Comparison of ENCODE assay signal across 12 mouse cellular contexts in the genomic region with DNA sequence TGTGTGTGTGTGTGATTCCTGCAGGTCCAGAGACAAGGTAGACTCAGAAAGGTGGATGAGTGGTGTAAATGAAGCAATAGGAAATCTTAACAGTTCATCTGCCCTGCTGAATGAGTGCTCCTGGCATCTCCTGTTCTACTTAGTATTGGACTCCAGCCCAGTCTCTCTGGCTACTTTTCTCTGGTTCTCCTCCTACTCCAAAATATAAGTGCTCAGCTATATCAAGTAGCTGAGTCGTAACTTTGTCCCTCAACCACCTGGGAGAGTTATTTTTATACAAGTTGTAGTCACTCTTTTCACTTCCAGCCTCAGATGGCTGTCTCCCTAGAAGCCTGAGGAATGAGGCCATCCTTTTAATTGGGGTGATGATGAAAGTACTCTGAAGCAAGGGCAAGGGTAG. TPM values are rescaled to one million over a fixed set of nuclear protein-coding genes. Genes with fewer than 3 reads are reported as not detected.
DNase-seq lines count a peak whose midpoint lies in the region; ATAC-seq and TF ChIP-seq lines count a peak whose summit lies in the region.
"Had no signal": no experiment of that assay in that cellular context is flagged by ENCODE, and none has a peak within 500 bp of the region (broad histone marks: within the 10 kb centered on the region; RNA-seq: fewer than 3 reads in every experiment).

No protein-coding gene starts in this region.

- no peak overlapping the region for H3K9ac ChIP-seq in kidney, postnatal 0 days (ENCODE audit: low read depth, low read length)
- H3K9ac ChIP-seq in limb, embryonic 14.5 days (ENCODE audit: low read depth, low read length, severe bottlenecking) = no peak overlapping the region
- no peak overlapping the region for H3K9ac ChIP-seq in neural tube, embryonic 15.5 days (replicated peaks)
- H3K9ac ChIP-seq: forebrain, embryonic 12.5 days; heart, embryonic 13.5 days had no signal

- TF ChIP-seq CTCF in kidney, postnatal 0 days (IDR thresholded peaks at IDR 0.05; ENCODE audit: low read depth) = no peak

- H3K27me3 ChIP-seq in kidney, postnatal 0 days (ENCODE audit: insufficient read depth, low read length) = no peaks in the 10 kb centered on the region
- no peaks in the 10 kb centered on the region for H3K27me3 ChIP-seq in limb, embryonic 14.5 days (ENCODE audit: control insufficient read depth, insufficient read depth, low read length)
- no peaks in the 10 kb centered on the region for H3K27me3 ChIP-seq in neural tube, embryonic 15.5 days (replicated peaks)
- H3K27me3 ChIP-seq: forebrain, embryonic 12.5 days; heart, embryonic 13.5 days; megakaryocyte, embryonic 14.5 days had no signal

- no peak for DNase-seq in cerebellum, adult 11 months
- DNase-seq in kidney, postnatal 0 days (ENCODE audit: low spot score) = peak; percentile 21
- no peak for DNase-seq in kidney, adult 8-10 months
- peak; percentile 81 for DNase-seq in Muller cell, postnatal 12 days (ENCODE audit: inconsistent ontology term)
- peak; percentile 71 for DNase-seq in limb, embryonic 14.5 days (ENCODE audit: low spot score)
- no peak for DNase-seq in ovary, postnatal 10 days (ENCODE audit: low spot score)
- DNase-seq: thymus, postnatal 36 days had no signal

- no peaks in the 10 kb centered on the region for H3K9me3 ChIP-seq in kidney, postnatal 0 days (replicated peaks; ENCODE audit: low read length)
- no peaks in the 10 kb centered on the region for H3K9me3 ChIP-seq in limb, embryonic 14.5 days (ENCODE audit: control insufficient read depth, low read length)
- H3K9me3 ChIP-seq in neural tube, embryonic 15.5 days (replicated peaks) = no peaks in the 10 kb centered on the region
- H3K9me3 ChIP-seq: forebrain, embryonic 12.5 days; heart, embryonic 13.5 days; megakaryocyte, embryonic 14.5 days had no signal

- no peak overlapping the region for H3K27ac ChIP-seq in kidney, postnatal 0 days
- no peak overlapping the region for H3K27ac ChIP-seq in limb, embryonic 14.5 days (replicated peaks; ENCODE audit: low read depth, low read length)
- no peak overlapping the region for H3K27ac ChIP-seq in neural tube, embryonic 15.5 days (replicated peaks)
- H3K27ac ChIP-seq: forebrain, embryonic 12.5 days; heart, embryonic 13.5 days had no signal

- no peaks in the 10 kb centered on the region for H3K36me3 ChIP-seq in kidney, postnatal 0 days (ENCODE audit: insufficient read depth, low read length)
- no peaks in the 10 kb centered on the region for H3K36me3 ChIP-seq in limb, embryonic 14.5 days (ENCODE audit: control insufficient read depth, insufficient read depth, low read length)
- H3K36me3 ChIP-seq in neural tube, embryonic 15.5 days = peaks cover 13% of the 10 kb centered on the region
- H3K36me3 ChIP-seq: forebrain, embryonic 12.5 days; heart, embryonic 13.5 days had no signal

- ATAC-seq in cerebellum, adult (ENCODE audit: insufficient number of reproducible peaks, low FRiP score, low TSS enrichment) = peak; percentile 36; the same call in 1 of the 2 replicates
- ATAC-seq in kidney, postnatal 0 days (replicated peaks; ENCODE audit: low FRiP score, low read depth) = no peak
- ATAC-seq in limb, embryonic 14.5 days (ENCODE audit: low FRiP score, low read depth) = no peak
- no peak for ATAC-seq in neural tube, embryonic 15.5 days (ENCODE audit: low FRiP score)

- WGBS in kidney, postnatal 0 days = 31% methylated on average over 1 of the region's 1 CpGs
- WGBS in limb, embryonic 14.5 days = 19% methylated on average over 1 of the region's 1 CpGs
- 79% methylated on average over 1 of the region's 1 CpGs for WGBS in neural tube, embryonic 15.5 days

- no peaks in the 10 kb centered on the region for H3K4me1 ChIP-seq in kidney, postnatal 0 days (replicated peaks; ENCODE audit: insufficient read depth, low read length)
- peaks cover 16% of the 10 kb centered on the region for H3K4me1 ChIP-seq in limb, embryonic 14.5 days (ENCODE audit: control insufficient read depth, insufficient read depth, low read length)
- 0 out of 2 replicates have a peak, but pooled peaks cover 3% of the 10 kb centered on the region for H3K4me1 ChIP-seq in neural tube, embryonic 15.5 days
- H3K4me1 ChIP-seq: forebrain, embryonic 12.5 days had no signal

- TF ChIP-seq POLR2A in limb, embryonic 14.5 days (IDR thresholded peaks at IDR 0.05; ENCODE audit: borderline replicate concordance, extremely low read depth, insufficient read depth, insufficient read length) = no peak

- H3K4me2 ChIP-seq in kidney, postnatal 0 days (ENCODE audit: low read length) = no peak overlapping the region
- no peak overlapping the region for H3K4me2 ChIP-seq in limb, embryonic 14.5 days (replicated peaks; ENCODE audit: low read depth, low read length, severe bottlenecking)
- no peak overlapping the region for H3K4me2 ChIP-seq in neural tube, embryonic 15.5 days
- H3K4me2 ChIP-seq: forebrain, embryonic 12.5 days; heart, embryonic 13.5 days had no signal

- no peak overlapping the region for H3K4me3 ChIP-seq in kidney, postnatal 0 days (replicated peaks; ENCODE audit: low read depth, low read length)
- no peak overlapping the region for H3K4me3 ChIP-seq in limb, embryonic 14.5 days (replicated peaks; ENCODE audit: low read length)
- no peak overlapping the region for H3K4me3 ChIP-seq in neural tube, embryonic 15.5 days (replicated peaks)
- H3K4me3 ChIP-seq: forebrain, embryonic 12.5 days; heart, embryonic 13.5 days; megakaryocyte, embryonic 14.5 days had no signal

RNA-seq across cellular contexts. Expression of a gene that starts 31.7 kb away (rescaled TPM):
- polyA plus RNA-seq in kidney, postnatal 0 days (2015; fragmentation: Nextera tagmentation; extraction: Ambion mirVana) = 1.2 and 1.4 TPM in 2 replicates
- polyA plus RNA-seq in limb, embryonic 14.5 days (2012; rRNA removed) = 2.1 and 2.2 TPM in 2 replicates
- polyA plus RNA-seq in limb, embryonic 14.5 days (2014; fragmentation: Nextera tagmentation; extraction: Ambion mirVana) = 3.8 and 3.9 TPM in 2 replicates
- polyA plus RNA-seq in neural tube, embryonic 15.5 days (2015; fragmentation: Nextera tagmentation; extraction: Ambion mirVana) = 4.4 and 4.9 TPM in 2 replicates

RNA-seq across cellular contexts. Expression of a gene that starts 32.5 kb away (rescaled TPM):
- polyA plus RNA-seq in kidney, postnatal 0 days (2015; fragmentation: Nextera tagmentation; extraction: Ambion mirVana) = 26.7 and 27.1 TPM in 2 replicates
- polyA plus RNA-seq in limb, embryonic 14.5 days (2012; rRNA removed) = 21.8 and 24.0 TPM in 2 replicates
- polyA plus RNA-seq in limb, embryonic 14.5 days (2014; fragmentation: Nextera tagmentation; extraction: Ambion mirVana) = 16.5 and 22.2 TPM in 2 replicates
- polyA plus RNA-seq in neural tube, embryonic 15.5 days (2015; fragmentation: Nextera tagmentation; extraction: Ambion mirVana) = 132 and 156 TPM in 2 replicates

Comparison
In these comparisons a context has a peak if more than half of its experiments do, and no peak if none do; other contexts are left out.
1. DNase-seq: peak in kidney, postnatal 0 days (single experiment), Muller cell, postnatal 12 days (single experiment) and limb, embryonic 14.5 days (single experiment); none in cerebellum, adult 11 months (single experiment), kidney, adult 8-10 months (0 of 2) and ovary, postnatal 10 days (single experiment).